Mouse (Mus musculus): Measurements from ENCODE around the gene Mdfic. TPM values are rescaled to one million over a fixed set of nuclear protein-coding genes. Genes with fewer than 3 reads are reported as not detected.

Gene Mdfic
- polyA plus RNA-seq, 2 experiments = 0.98 to 1.9 TPM

DNA sequence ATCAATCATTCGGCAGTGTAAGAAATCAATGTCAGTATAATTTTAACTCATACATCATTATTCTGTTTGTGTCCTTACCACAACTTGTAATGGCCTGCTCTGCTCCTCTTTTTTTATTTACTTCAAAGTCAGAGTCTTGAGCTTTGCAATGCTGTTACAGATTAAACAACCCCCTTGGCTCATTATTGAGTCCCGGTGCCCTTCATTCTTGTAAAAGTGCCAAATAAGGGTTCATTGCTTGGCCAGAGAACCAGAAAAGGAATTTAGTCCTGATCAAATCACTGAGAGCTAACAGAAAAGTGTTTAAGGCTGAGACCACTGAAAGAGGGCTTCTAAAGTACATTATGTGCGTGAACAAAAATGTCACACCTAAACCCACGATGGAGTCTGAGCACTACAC, 10.2 kb downstream of the Mdfic start:
- Histone ChIP-seq H3K4me3 (ENCODE audit: insufficient read depth in 1 of 2, low read depth in 2 of 2, low read length in 2 of 2) (no peak overlapping the region), H3K36me3 (replicated peaks; ENCODE audit: control insufficient read depth, insufficient read depth, low read depth) (no peaks in the 10 kb centered on the region), H3K4me1 (replicated peaks; ENCODE audit: control insufficient read depth in 2 of 2, insufficient read depth in 2 of 2, low read length in 1 of 2) (peaks cover 0 to 3% of the 10 kb centered on the region in 2 experiments; a peak in 1 of 4 replicates), H3K9ac (replicated peaks) (no peak overlapping the region), H3K4me2 (ENCODE audit: low read depth) (no peak overlapping the region), H3K27me3 (ENCODE audit: control insufficient read depth, insufficient read depth, low read length) (no peaks in the 10 kb centered on the region), H3K9me3 (ENCODE audit: control insufficient read depth, low read length) (no peaks in the 10 kb centered on the region), H3K27ac (no peak overlapping the region)
- no peak for TF ChIP-seq CTCF (IDR thresholded peaks at IDR 0.05; ENCODE audit: low read depth)
- no peak for TF ChIP-seq EP300 (IDR thresholded peaks at IDR 0.05; ENCODE audit: low read depth)
- no peak for DNase-seq (ENCODE audit: low read depth in 3 of 3, low spot score in 3 of 3)
- WGBS (ENCODE audit: insufficient replicate concordance) = 63% methylated on average over 4 of the region's 4 CpGs
- ATAC-seq (ENCODE audit: insufficient read depth) = no peak

DNA sequence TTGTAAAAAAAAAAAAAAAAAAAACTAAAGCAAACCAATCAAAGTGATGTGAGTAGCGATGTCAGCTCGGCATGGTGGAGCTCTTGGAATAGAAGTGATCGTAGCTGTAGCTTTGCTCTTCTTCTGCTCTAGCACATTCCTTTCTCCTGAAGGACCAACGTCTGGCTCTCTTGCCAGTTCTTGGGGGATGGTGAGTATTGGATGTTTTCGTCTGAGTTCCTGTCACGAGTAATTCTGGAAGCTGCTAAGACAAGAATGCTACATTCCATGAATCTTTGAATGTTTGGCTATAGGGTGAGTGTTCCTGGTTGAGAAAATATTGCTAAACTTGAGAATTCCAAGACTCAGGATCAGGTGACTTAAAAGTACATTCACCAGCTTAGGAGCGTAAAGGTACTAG, 11.0 kb downstream of the Mdfic start:
- Histone ChIP-seq H3K27ac (no peak overlapping the region), H3K4me1 (replicated peaks; ENCODE audit: control insufficient read depth in 2 of 2, insufficient read depth in 2 of 2, low read length in 1 of 2) (peaks cover 0 to 3% of the 10 kb centered on the region in 2 experiments; a peak in 1 of 4 replicates), H3K4me2 (ENCODE audit: low read depth) (no peak overlapping the region), H3K9me3 (ENCODE audit: control insufficient read depth, low read length) (no peaks in the 10 kb centered on the region), H3K36me3 (replicated peaks; ENCODE audit: control insufficient read depth, insufficient read depth, low read depth) (no peaks in the 10 kb centered on the region), H3K9ac (replicated peaks) (no peak overlapping the region), H3K27me3 (ENCODE audit: control insufficient read depth, insufficient read depth, low read length) (no peaks in the 10 kb centered on the region), H3K4me3 (ENCODE audit: insufficient read depth in 1 of 2, low read depth in 2 of 2, low read length in 2 of 2) (no peak overlapping the region)
- no peak for TF ChIP-seq CTCF (IDR thresholded peaks at IDR 0.05; ENCODE audit: low read depth)
- TF ChIP-seq EP300 (IDR thresholded peaks at IDR 0.05; ENCODE audit: low read depth) = no peak
- WGBS (ENCODE audit: insufficient replicate concordance) = 61% methylated on average over 7 of the region's 7 CpGs
- DNase-seq (ENCODE audit: low read depth in 3 of 3, low spot score in 3 of 3) (no peak), ATAC-seq (ENCODE audit: insufficient read depth) (no peak)

DNA sequence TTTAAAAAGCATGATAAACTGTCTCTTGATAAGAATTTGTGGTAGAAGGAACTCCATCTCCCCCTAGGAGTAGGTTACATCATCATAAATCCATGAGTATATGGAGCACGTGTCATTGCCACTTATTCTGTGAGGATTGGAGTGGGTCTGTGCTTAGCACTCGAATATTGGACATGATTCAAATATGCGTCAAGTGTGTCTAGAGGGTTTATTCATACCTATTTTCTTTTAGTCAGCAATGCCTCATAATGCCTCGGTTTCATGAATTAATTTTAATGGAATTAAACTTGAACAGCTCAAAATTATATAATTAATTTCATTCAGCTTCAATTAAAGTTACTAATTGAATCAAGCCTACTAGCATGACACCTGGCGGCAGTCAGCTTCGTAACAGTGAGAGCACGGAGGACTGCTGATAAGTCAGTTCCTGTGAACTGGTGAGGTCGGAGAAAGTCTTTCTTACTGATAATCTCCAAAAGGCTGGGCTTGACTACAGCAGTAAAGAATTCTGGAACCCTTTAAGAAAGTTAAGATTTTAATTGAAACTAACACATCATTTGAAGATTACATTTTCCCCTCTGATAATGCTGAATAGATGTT, 17.0 kb downstream of the Mdfic start:
- no peaks in the 10 kb centered on the region for H3K27me3 ChIP-seq (ENCODE audit: control insufficient read depth, insufficient read depth, low read length)
- WGBS (ENCODE audit: insufficient replicate concordance) = 40% methylated on average over 8 of the region's 8 CpGs
- no peaks in the 10 kb centered on the region for H3K9me3 ChIP-seq (ENCODE audit: control insufficient read depth, low read length)
- TF ChIP-seq CTCF (IDR thresholded peaks at IDR 0.05; ENCODE audit: low read depth) = no peak
- no peak for TF ChIP-seq EP300 (IDR thresholded peaks at IDR 0.05; ENCODE audit: low read depth)
- no peak for ATAC-seq (ENCODE audit: insufficient read depth)
- no peak overlapping the region for H3K27ac ChIP-seq
- peaks cover 0 to 11% of the 10 kb centered on the region in 2 experiments; a peak in 1 of 4 replicates for H3K4me1 ChIP-seq (replicated peaks; ENCODE audit: control insufficient read depth in 2 of 2, insufficient read depth in 2 of 2, low read length in 1 of 2)
- no peak for DNase-seq (ENCODE audit: low read depth in 3 of 3, low spot score in 3 of 3)
- H3K4me3 ChIP-seq (ENCODE audit: insufficient read depth in 1 of 2, low read depth in 2 of 2, low read length in 2 of 2) = no peak overlapping the region
- H3K36me3 ChIP-seq (replicated peaks; ENCODE audit: control insufficient read depth, insufficient read depth, low read depth) = no peaks in the 10 kb centered on the region
- no peak overlapping the region for H3K9ac ChIP-seq (replicated peaks)
- no peak overlapping the region for H3K4me2 ChIP-seq (ENCODE audit: low read depth)

DNA sequence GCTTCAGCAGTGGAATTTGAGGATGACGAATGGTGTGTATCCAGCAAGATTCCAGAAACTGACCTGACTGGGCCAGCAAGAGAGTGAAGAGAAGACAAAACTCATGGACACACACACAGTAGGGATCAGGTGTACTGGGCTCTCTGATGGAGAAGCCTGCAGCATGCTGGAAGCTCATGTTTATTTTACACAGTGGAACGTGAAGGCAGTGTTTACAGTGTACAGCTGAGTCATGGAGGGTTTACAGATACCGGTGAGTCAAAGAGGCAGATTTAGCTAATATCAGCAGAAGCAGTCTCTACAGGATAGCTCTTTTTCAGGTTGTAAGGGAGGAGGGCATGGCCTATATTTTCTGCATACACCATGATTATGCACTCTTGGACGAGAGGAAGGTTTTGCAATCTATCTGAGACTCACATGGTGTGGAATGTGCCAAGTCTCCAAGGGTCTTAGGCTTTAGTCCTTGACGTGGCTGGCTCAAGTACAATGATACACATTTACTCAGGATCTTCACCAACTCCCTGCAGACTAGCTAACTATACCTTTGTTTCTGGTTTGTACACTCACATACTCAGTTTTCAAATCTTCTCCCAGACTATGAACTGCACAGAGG, 18.0 kb downstream of the Mdfic start:
- Histone ChIP-seq H3K4me3 (ENCODE audit: insufficient read depth in 1 of 2, low read depth in 2 of 2, low read length in 2 of 2) (no peak overlapping the region), H3K9ac (replicated peaks) (no peak overlapping the region), H3K4me2 (ENCODE audit: low read depth) (no peak overlapping the region), H3K9me3 (ENCODE audit: control insufficient read depth, low read length) (no peaks in the 10 kb centered on the region), H3K36me3 (replicated peaks; ENCODE audit: control insufficient read depth, insufficient read depth, low read depth) (no peaks in the 10 kb centered on the region), H3K27ac (no peak overlapping the region), H3K4me1 (replicated peaks; ENCODE audit: control insufficient read depth in 2 of 2, insufficient read depth in 2 of 2, low read length in 1 of 2) (peaks cover 0 to 14% of the 10 kb centered on the region in 2 experiments; a peak in 1 of 4 replicates), H3K27me3 (ENCODE audit: control insufficient read depth, insufficient read depth, low read length) (no peaks in the 10 kb centered on the region)
- ATAC-seq (ENCODE audit: insufficient read depth) = peak; percentile 56
- TF ChIP-seq EP300 (IDR thresholded peaks at IDR 0.05; ENCODE audit: low read depth) (no peak), CTCF (IDR thresholded peaks at IDR 0.05; ENCODE audit: low read depth) (no peak)
- 41% methylated on average over 5 of the region's 5 CpGs for WGBS (ENCODE audit: insufficient replicate concordance)
- DNase-seq (ENCODE audit: low read depth in 3 of 3, low spot score in 3 of 3) = no peak

DNA sequence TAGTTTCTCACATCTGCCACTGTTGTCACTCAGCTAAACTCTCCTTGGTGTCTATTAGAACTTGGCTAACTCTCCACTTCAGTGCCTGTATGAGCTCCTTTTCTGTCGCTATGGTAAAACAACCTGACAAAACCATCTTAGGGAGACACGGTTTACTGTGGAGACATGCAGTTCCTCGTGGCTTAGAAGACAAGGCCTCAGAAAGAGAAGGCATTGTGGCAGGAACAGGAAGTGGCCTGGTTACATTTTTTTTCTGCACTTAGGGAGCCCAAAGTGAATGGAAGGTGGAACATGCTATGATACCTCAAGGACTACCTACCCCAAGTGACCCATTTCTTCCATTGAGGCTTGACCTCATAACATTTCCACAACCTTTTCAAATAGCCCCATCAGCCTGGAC, 18.7 kb downstream of the Mdfic start:
- DNase-seq (ENCODE audit: low read depth in 3 of 3, low spot score in 3 of 3) (no peak), ATAC-seq (ENCODE audit: insufficient read depth) (no peak)
- 22% methylated on average over 3 of the region's 3 CpGs for WGBS (ENCODE audit: insufficient replicate concordance)
- Histone ChIP-seq H3K4me1 (replicated peaks; ENCODE audit: control insufficient read depth in 2 of 2, insufficient read depth in 2 of 2, low read length in 1 of 2) (peaks cover 0 to 14% of the 10 kb centered on the region in 2 experiments; a peak in 1 of 4 replicates), H3K36me3 (replicated peaks; ENCODE audit: control insufficient read depth, insufficient read depth, low read depth) (no peaks in the 10 kb centered on the region), H3K9me3 (ENCODE audit: control insufficient read depth, low read length) (no peaks in the 10 kb centered on the region), H3K27me3 (ENCODE audit: control insufficient read depth, insufficient read depth, low read length) (no peaks in the 10 kb centered on the region), H3K4me2 (ENCODE audit: low read depth) (no peak overlapping the region), H3K4me3 (ENCODE audit: insufficient read depth in 1 of 2, low read depth in 2 of 2, low read length in 2 of 2) (no peak overlapping the region), H3K9ac (replicated peaks) (no peak overlapping the region), H3K27ac (no peak overlapping the region)
- TF ChIP-seq EP300 (IDR thresholded peaks at IDR 0.05; ENCODE audit: low read depth) (no peak), CTCF (IDR thresholded peaks at IDR 0.05; ENCODE audit: low read depth) (no peak)
